Mouse (Mus musculus): Measurements from ENCODE around the gene Cysrt1. TPM values are rescaled to one million over a fixed set of nuclear protein-coding genes. Genes with fewer than 3 reads are reported as not detected.
A peak's percentile ranks its signal among the peaks of the same experiment; 100 is the strongest.

Cysrt1 gene
- polyA plus RNA-seq, 1 experiment = 120 TPM

GRCm38 (mm10) chr2:25239766-25240165 lies 2.5 kb downstream of the Cysrt1 start:
- 75% methylated on average over 3 of the region's 3 CpGs for WGBS
- Histone ChIP-seq H3K4me1 (ENCODE audit: control insufficient read depth, insufficient read depth, low read length) (peaks cover 6% of the 10 kb centered on the region), H3K4me3 (replicated peaks; ENCODE audit: extremely low read depth, low read depth, low read length) (no peak overlapping the region)
- TF ChIP-seq CTCF (IDR thresholded peaks at IDR 0.05; ENCODE audit: insufficient read depth, low read length) = no peak
- no peak for TF ChIP-seq POLR2A (IDR thresholded peaks at IDR 0.05; ENCODE audit: borderline replicate concordance, extremely low read depth, low read depth, low read length)
- DNase-seq = no peak

DNA sequence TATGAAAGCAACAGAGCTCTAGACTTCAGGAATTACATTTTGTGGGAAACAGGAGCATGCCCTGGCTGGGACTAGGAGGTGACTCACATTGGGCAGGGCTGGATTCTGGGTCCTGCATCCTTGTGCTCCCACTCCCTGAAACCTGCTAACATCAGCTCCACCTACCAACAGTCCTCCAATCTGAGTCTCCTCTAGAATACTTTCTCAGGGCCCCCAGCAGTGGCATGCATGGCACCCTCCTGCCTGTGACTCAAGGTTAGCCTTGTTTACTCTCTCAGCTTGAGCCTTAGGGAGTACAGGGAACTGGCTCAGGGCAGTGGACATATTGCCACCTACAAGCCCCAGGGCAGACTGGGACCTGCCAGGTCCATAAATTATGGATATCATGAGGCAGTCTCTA lies 4.1 kb downstream of the Cysrt1 start:
- no peak for TF ChIP-seq CTCF (IDR thresholded peaks at IDR 0.05; ENCODE audit: insufficient read depth, low read length)
- no peak for TF ChIP-seq POLR2A (IDR thresholded peaks at IDR 0.05; ENCODE audit: borderline replicate concordance, extremely low read depth, low read depth, low read length)
- H3K4me3 ChIP-seq (replicated peaks; ENCODE audit: extremely low read depth, low read depth, low read length) = no peak overlapping the region

DNA sequence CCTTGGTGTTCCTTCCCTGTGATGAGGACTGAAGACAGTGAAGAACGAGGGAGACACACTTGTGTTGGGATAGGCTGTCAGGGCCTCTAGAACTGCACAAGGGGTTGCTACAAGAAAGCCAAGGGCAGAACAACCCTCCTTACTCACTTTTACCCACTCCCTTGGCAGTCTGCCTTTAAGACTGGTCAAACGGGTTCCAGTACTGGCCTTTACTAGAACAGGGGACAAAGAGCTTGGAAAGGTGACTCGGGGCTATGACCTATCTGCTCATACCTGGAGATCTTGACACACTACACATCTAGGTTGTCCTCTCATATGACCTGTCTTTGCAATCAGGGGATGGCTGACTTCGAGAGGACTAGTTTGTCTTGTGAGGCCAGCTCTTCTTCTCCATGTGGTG lies 4.7 kb downstream of the Cysrt1 start:
- Histone ChIP-seq H3K4me1 (ENCODE audit: control insufficient read depth, insufficient read depth, low read length) (peaks cover 6% of the 10 kb centered on the region), H3K4me3 (replicated peaks; ENCODE audit: extremely low read depth, low read depth, low read length) (no peak overlapping the region)
- TF ChIP-seq POLR2A (IDR thresholded peaks at IDR 0.05; ENCODE audit: borderline replicate concordance, extremely low read depth, low read depth, low read length) (no peak), CTCF (IDR thresholded peaks at IDR 0.05; ENCODE audit: insufficient read depth, low read length) (no peak)
- peak; percentile 64 for DNase-seq
- WGBS = 44% methylated on average over 4 of the region's 4 CpGs

More for the DNA sequence above, 4.1 kb downstream of the Cysrt1 start:
- no peak for DNase-seq
- H3K4me1 ChIP-seq (ENCODE audit: control insufficient read depth, insufficient read depth, low read length) = peaks cover 6% of the 10 kb centered on the region

GRCm38 (mm10) chr2:25236614-25237013 lies 5.6 kb downstream of the Cysrt1 start, which contains the start of gene Rnf224:
TSS of gene Rnf224 (minus strand) at chr2:25236787.
- WGBS = 30% methylated on average over 8 of the region's 8 CpGs
- no peak for DNase-seq
- TF ChIP-seq CTCF (IDR thresholded peaks at IDR 0.05; ENCODE audit: insufficient read depth, low read length) = no peak
- TF ChIP-seq POLR2A (IDR thresholded peaks at IDR 0.05; ENCODE audit: borderline replicate concordance, extremely low read depth, low read depth, low read length) = no peak
- no peak within 1 kb of the TSS for H3K4me3 ChIP-seq (replicated peaks; ENCODE audit: extremely low read depth, low read depth, low read length)
- H3K4me1 ChIP-seq (ENCODE audit: control insufficient read depth, insufficient read depth, low read length) = peaks cover 5% of the 10 kb centered on the region

DNA sequence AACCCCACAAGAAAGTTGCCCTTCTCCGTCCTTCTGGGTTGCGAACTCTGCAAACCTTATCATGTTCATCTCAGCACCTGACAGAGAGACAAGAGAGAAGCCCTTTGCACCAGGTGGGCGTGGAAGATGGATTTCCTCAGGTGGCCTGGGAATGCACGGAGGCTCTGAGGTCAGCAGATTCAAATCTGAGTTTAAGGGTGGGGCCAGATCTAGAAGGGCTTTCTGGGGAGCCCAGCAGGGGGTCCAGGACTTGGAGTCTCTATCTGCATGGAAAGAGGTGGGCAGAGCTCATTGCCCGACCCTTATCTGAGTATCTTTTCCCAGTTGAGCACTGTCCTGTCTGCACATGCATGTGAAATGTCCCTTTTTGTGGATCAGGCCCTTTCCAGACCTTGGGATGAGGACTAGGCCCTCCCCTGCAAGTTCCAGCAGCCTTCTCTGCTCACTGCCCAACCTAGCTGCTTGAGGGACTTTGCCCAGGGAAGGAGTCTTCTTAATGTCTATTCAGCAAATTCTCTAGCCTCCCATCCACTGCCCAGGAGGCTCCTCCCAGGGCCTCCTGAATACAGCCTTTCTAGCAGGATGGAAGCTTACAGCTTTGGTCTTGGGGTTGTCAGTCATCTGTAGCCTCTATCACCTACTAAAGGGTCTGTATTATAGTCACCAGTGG lies 7.6 kb downstream of the Cysrt1 start:
- WGBS = 55% methylated on average over 5 of the region's 5 CpGs

GRCm38 (mm10) chr2:25234050-25234449 lies 8.2 kb downstream of the Cysrt1 start, which contains the start of gene Slc34a3:
TSS of gene Slc34a3 (minus strand) at chr2:25234364.
- Histone ChIP-seq H3K4me3 (replicated peaks; ENCODE audit: extremely low read depth, low read depth, low read length) (no peak within 1 kb of the TSS), H3K4me1 (ENCODE audit: control insufficient read depth, insufficient read depth, low read length) (peaks cover 2% of the 10 kb centered on the region; the same call in 1 of the 2 replicates)
- 70% methylated on average over 3 of the region's 3 CpGs for WGBS
- TF ChIP-seq POLR2A (IDR thresholded peaks at IDR 0.05; ENCODE audit: borderline replicate concordance, extremely low read depth, low read depth, low read length) (no peak), CTCF (IDR thresholded peaks at IDR 0.05; ENCODE audit: insufficient read depth, low read length) (no peak)
- no peak for DNase-seq

More for the DNA sequence above, 7.6 kb downstream of the Cysrt1 start:
- Histone ChIP-seq H3K4me3 (replicated peaks; ENCODE audit: extremely low read depth, low read depth, low read length) (no peak overlapping the region), H3K4me1 (ENCODE audit: control insufficient read depth, insufficient read depth, low read length) (0 out of 2 replicates have a peak, but pooled peaks cover 2% of the 10 kb centered on the region)
- no peak for DNase-seq
- TF ChIP-seq POLR2A (IDR thresholded peaks at IDR 0.05; ENCODE audit: borderline replicate concordance, extremely low read depth, low read depth, low read length) (no peak), CTCF (IDR thresholded peaks at IDR 0.05; ENCODE audit: insufficient read depth, low read length) (no peak)

- WGBS = 56% methylated on average over 4 of the region's 4 CpGs
- no peak for DNase-seq
- H3K4me3 ChIP-seq (replicated peaks; ENCODE audit: extremely low read depth, low read depth, low read length) = no peak overlapping the region
- TF ChIP-seq POLR2A (IDR thresholded peaks at IDR 0.05; ENCODE audit: borderline replicate concordance, extremely low read depth, low read depth, low read length) (no peak), CTCF (IDR thresholded peaks at IDR 0.05; ENCODE audit: insufficient read depth, low read length) (no peak)
- H3K4me1 ChIP-seq (ENCODE audit: control insufficient read depth, insufficient read depth, low read length) = peaks cover 6% of the 10 kb centered on the region; the same call in 1 of the 2 replicates
Observed at GRCm38 (mm10) chr2:25233421-25233820, 8.8 kb downstream of the Cysrt1 start.

DNA sequence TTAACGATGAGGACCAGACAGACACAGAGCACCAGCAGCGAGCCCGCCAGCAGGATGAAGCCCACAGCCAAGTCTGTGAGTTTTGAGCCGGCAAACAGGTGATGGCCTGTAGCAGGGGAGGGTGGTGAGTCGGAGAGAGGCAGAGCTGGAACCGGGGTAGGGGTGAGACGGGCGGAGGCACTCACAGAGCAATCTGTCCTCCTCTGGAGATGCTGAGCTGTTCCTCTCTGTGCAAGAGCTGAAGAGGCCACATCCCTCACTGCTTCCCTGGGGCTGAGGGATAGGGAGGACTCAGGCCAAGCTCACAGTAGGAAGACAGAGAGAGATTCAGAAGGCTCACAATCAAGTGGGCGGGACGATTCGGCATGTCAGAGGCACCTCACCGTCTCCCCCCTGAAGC lies 11.2 kb downstream of the Cysrt1 start:
- 64% methylated on average over 12 of the region's 12 CpGs for WGBS
- peaks cover 10% of the 10 kb centered on the region for H3K4me1 ChIP-seq (ENCODE audit: control insufficient read depth, insufficient read depth, low read length)
- no peak overlapping the region for H3K4me3 ChIP-seq (replicated peaks; ENCODE audit: extremely low read depth, low read depth, low read length)
- DNase-seq = no peak
- TF ChIP-seq POLR2A (IDR thresholded peaks at IDR 0.05; ENCODE audit: borderline replicate concordance, extremely low read depth, low read depth, low read length) = no peak
- TF ChIP-seq CTCF (IDR thresholded peaks at IDR 0.05; ENCODE audit: insufficient read depth, low read length) = no peak

DNA sequence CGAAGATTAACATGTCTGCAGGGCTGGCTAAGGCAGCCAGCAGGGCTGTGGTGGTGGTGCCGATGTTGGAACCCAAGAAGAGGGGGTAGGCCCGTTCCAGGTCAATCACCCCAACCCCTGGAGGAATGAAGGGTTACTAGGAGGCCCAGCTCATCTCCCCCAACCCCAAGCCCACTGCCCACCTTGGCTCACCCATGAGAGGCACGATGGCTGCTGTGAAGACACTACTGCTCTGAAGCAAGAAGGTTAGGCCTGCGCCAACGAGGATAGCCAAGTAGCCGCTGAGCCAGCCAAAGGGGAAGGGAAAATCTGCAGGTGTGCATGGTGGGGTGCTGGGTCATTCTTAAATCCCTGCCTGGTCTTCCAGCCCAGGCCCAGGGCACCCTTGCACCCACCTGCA lies 11.7 kb downstream of the Cysrt1 start:
- Histone ChIP-seq H3K4me1 (ENCODE audit: control insufficient read depth, insufficient read depth, low read length) (peaks cover 10% of the 10 kb centered on the region), H3K4me3 (replicated peaks; ENCODE audit: extremely low read depth, low read depth, low read length) (no peak overlapping the region)
- TF ChIP-seq CTCF (IDR thresholded peaks at IDR 0.05; ENCODE audit: insufficient read depth, low read length) = no peak
- no peak for TF ChIP-seq POLR2A (IDR thresholded peaks at IDR 0.05; ENCODE audit: borderline replicate concordance, extremely low read depth, low read depth, low read length)
- 84% methylated on average over 7 of the region's 7 CpGs for WGBS
- no peak for DNase-seq

GRCm38 (mm10) chr2:25229582-25229981 lies 12.7 kb downstream of the Cysrt1 start:
- DNase-seq = no peak
- H3K4me1 ChIP-seq (ENCODE audit: control insufficient read depth, insufficient read depth, low read length) = peaks cover 12% of the 10 kb centered on the region
- no peak for TF ChIP-seq POLR2A (IDR thresholded peaks at IDR 0.05; ENCODE audit: borderline replicate concordance, extremely low read depth, low read depth, low read length)
- no peak for TF ChIP-seq CTCF (IDR thresholded peaks at IDR 0.05; ENCODE audit: insufficient read depth, low read length)
- WGBS = 84% methylated on average over 5 of the region's 5 CpGs
- no peak overlapping the region for H3K4me3 ChIP-seq (replicated peaks; ENCODE audit: extremely low read depth, low read depth, low read length)

Measured in lung, adult 2 months (tissue).